Mouse (Mus musculus) cerebellum, adult 11-12 months (tissue): Measurements from ENCODE around the gene Fam19a1.

Source experiments
- DNase-seq: peaks from one replicate; pipeline ENCODE4 v3.0.0; 2022

Gene Fam19a1

DNA sequence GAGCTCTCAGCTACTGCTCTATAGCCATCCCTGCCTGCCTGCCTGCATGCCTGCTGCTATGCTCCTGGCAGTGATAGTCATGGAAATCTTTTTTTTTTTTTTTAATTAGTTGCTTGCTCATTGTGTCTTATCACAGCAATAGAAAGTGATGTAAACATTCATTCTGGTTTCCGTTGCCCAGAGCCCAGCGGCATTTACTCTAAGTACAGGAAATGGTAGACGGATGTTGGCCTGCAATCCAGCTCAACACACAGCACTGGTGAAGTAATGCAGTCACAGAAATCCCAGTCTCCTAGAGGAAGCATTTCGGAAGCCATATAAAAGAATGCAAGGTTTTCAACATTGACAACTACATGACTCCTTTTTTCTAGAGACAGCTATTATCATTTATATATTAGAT, 153.5 kb downstream of the Fam19a1 start:
- DNase-seq: no peak

DNA sequence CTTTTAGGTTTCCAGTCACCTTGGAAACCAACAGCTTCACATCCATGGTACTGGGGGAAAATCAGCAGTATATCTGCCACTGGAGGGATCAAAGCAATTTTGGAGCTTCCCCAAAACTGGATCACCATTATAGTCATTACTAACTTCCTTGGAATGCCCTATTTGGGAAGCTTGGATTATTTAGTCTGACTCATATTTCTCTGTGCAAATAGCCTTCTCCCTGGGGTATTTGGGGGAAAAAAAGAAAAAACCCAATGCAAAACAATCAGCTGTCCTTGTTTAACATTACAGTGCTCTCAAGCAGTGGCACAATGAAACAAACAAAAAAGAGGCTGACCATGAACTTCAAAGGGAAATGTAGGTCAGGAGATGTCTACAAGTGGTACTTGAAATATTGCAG, 155.8 kb downstream of the Fam19a1 start:
- no peak for DNase-seq

DNA sequence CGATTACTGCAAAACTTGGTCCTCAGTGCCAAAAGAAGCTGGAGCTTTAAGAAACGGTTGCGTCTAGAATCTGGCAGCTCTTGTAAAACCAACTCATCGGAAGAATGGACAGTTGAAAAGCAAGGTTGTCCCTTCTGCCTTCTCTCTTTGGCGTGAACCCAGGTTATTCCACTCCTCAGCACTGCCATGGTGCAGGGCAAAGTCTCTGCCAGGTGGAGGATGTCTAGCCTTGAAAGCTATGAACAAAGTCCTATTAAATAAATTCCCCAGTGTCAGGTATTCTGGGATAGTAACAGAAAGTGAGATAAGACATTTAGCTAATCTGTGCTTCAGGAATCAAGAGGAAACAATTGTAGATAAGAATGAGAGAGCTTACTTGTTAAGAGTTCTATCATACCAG, 157.5 kb downstream of the Fam19a1 start:
- no peak for DNase-seq

DNA sequence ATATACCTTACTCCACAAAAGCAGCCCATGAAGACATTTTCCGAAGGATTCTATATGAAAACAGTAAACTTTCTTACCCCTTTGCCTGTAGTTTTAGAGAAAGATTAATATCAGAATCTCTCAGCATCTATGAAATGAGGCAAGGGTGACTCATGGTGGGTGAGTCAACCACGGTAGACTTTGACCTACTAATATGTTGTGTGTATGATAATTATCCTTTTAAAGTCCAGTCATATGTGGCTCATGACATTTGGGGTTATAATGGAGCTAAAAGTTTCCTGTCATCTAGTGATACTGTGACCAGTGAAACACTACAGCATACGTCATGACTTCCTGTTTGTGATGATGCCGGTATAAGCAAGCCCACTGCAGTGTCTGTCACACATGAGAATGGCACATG, 170.8 kb downstream of the Fam19a1 start:
- no peak for DNase-seq

DNA sequence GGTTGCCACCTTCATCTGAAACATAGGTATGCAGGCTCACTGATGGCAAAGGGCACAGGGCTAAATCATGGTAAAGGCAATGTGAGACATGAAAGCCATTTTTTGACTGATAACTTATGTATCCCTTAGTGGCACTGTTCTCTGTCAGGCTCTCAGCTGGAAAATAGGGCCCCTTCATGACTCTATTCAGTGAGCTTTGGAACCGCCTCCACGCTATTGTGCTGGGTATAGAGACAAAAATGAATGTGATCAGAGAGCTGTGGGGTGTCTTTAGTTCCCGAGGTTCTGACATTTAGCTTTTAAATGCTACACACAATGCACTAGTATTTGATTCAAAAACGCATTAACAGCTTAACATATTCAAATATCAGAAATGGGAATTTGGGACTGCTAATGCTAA, 171.6 kb downstream of the Fam19a1 start:
- no peak for DNase-seq

DNA sequence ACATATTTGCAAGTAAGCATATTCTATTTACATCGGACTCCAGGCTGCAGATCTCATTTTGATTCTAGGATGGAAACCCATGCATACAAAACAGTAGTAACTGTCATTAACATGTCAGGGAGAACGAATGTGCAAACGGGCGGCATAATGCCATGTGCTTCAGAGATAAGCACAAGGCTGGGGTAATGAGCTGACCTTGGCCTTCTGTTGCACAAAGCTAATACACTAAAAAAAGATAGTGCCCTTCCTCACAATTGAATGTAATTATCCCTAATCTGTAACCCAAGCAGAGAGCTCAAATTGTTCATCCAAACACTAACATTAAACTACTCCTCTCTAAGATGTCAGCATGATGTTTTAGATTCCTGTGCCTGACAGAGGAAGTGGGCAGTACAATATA, 173.3 kb downstream of the Fam19a1 start:
- DNase-seq: no peak

DNA sequence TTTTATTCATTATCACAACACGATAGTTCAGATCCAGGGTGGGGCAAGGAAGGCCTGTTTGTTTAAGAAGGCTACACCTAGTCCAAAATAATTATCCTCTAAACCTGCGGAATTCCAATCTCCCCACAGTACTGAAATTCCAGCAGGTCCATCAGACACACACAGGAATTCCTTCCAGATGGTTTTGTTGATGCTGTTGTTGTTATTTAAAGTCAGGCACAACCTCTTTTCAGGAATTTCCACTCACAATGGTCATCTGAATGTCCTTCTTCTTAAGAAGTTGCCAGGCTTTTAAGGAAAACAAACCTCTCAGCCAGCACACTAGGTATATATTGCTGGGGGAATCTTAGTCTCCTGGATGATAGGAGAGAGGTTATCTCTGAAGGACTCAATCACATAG, 174.4 kb downstream of the Fam19a1 start:
- DNase-seq: no peak

DNA sequence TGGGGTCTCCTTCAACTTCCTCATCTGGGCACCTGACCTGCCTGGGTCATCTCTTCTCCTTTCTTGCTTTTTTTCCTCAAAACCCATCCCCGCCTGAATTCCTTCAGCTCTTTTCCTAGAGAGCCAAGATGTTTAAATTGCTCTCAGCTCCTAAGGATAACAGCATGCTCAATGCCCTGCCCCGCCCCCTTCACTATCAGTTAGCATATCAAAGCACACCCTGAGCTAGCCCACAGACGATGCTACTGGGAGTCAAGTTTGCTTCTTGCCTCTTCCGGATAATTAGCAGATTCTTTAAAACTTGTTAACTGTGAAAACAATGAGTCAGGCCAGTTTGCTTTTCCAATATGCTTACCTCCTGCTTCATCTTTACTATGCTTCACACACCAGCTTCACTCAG, 176.7 kb downstream of the Fam19a1 start:
- no peak for DNase-seq

DNA sequence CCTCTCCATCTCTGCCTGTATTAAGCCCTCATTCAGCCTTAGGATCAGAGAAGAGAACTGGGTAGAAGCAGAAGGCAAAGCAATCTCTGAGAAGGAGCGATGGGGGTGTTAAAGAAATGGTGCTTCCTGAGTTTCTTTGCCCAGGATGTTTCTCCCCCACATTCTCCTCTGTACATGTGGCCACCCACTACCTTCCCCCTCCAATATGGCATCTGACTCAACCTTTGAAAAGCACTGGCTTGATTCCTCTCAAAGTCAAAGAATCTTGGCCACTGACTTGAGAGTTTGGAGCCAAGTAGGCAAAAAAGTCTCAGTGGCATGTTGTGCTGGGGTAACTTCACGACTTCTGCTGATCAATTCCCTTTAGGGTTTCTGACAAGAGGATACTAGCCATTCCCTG, 234.5 kb downstream of the Fam19a1 start:
- no peak for DNase-seq

DNA sequence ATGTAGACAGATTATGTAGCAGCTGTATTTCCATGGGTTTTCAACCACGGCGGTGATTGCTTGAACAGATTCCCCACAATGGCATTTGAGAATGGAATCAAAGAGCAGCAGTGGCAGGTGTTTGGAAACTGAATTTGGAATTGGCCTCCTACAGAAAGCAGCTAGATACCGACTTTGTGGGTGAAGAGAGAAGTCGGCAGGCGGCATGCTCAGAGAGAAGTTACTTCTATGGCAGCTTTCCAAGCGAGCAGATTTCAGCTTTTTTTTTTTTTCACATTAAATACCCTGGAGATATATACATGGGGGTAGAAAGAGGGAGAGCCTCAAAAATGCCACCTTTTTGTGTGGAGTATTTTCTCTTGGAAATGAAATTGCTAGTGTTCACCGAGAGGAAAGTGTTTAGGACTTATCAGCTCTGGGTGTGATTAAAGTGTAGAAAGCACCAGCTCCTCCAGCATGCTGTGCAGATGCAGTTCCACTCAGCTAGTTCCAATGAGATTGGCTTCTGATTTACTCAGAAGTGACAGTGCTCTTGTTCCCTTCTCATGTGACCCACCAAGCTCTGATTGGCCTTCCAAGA, 236.6 kb downstream of the Fam19a1 start:
- DNase-seq: no peak

DNA sequence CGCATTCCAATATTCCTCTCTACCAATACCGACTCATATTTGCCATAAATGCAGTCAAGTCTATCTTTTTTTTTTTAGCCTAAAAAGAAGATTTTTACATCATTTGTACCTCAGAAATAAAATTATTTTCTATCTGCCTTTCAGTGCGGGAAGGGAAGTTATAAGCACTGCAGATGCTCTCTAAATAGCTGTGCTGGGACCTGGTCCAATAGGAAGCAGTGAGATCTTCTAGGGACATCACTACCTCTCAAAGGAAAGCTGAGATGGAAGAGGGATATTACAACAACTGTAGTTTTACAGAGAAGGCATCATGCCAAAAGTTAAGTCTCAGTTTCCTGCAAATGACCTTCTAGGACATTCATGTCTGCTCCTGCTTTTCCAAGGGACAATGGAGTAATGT, 256.6 kb downstream of the Fam19a1 start:
- DNase-seq: no peak

DNA sequence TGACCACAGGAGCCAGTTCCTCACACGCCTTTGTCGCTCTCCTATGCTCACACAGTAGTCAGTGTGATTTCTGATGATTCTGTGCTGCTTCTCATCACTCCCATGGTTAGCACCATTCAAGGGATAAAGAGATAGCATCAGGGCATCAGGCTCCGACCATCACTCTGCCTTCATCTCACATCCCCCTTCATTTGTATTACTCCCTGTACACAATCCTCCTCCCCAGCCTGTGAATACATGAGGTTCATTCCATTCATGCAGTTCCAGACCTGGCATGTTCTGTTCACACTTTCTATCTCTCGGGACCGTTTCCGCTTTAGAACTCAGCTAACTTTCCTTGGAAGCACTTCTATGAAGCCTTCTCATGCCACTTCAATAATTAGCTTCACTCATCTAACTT, 259.9 kb downstream of the Fam19a1 start:
- no peak for DNase-seq

DNA sequence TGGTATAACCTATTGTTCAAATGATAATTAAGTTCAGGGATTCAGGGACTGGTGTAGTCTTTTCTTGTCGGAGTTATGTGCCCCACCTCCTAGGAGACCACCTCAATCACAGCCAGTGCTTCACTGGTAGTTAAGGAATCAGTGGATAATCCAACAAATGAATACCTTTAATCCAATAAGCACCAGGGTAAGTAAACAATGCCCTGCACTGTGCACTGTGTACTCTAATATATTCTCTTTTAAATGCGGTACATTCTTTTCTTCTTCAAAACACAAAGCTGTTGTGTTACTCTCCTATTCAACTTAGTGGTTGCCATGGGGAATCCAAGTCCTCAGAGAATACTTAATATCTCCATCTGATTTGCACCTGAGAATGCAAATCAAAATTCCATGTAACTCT, 260.3 kb downstream of the Fam19a1 start:
- no peak for DNase-seq

DNA sequence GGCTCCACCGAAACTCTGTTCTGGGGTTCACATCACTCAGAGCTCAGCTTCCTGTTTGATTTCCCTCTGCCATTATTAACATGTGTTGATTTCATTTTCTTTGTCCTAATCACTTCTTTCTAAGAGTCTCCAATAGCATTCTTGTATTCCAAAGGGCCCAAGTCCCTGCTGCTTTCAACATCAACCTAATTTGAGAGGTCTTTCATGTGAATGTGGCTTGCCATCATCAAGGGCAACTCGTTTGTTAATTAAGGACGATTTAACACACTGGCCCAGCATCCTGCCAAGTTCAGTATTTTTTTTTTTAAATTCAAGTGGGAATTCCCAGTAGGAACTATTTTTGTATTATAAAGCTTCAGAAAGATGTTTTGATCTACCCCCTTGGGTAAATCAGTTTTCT, 263.8 kb downstream of the Fam19a1 start:
- DNase-seq: no peak

DNA sequence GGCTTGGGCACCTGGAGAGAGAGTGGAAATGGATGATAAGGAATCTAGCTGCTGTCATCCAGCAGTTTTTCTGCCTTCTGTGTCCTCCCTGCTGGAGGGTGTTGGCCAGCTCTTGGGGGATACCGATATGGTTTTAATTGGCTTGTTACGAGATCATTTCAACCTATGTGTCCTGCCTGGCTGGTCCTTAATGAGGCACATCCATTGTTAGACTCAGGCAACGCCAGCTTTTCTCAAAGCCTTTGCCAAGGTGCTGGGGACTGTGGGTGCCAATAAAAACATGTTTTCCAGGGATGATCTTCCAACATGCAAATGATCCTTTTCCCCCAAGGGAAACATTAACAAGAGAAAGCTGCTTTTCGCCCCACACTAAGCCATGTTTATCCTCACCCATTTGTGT, 266.3 kb downstream of the Fam19a1 start:
- no peak for DNase-seq

DNA sequence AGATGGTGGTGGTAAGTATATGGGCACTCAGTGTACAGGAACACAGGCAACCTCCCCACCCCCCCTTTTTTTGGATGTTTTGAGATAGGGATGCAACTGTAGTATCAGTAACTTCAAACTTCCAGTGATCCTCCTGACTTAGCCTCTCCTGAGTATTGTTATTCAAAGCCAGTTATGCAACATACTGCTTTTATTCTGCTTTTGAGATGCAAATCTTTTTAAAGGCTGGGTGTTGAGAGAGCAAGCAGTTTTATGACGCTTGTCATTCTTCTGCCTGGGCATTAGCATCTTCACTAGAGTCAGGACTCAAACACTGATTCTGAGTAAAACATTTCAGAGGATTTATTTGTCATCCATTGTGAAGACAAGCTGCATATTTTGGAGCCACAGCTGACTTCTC, 271.5 kb downstream of the Fam19a1 start:
- no peak for DNase-seq

DNA sequence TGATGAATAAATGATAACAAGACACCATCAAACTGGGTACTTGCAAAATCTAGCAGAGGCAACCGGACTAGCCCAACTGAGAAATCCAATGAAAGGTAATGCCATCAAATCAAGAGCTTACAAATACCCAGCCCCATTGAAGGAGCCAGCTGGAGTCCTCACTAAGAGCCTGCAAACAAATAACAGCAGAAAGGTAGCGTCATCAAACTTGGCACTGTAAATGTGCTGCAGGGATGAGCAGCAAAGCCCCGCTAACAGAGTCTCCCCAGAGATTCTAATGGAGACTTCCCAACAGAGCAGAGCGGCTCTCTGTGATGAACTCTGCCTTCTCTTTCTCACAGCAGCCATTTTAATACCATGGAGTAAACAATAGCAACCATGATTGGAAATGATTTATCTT, 305.9 kb downstream of the Fam19a1 start:
- no peak for DNase-seq

DNA sequence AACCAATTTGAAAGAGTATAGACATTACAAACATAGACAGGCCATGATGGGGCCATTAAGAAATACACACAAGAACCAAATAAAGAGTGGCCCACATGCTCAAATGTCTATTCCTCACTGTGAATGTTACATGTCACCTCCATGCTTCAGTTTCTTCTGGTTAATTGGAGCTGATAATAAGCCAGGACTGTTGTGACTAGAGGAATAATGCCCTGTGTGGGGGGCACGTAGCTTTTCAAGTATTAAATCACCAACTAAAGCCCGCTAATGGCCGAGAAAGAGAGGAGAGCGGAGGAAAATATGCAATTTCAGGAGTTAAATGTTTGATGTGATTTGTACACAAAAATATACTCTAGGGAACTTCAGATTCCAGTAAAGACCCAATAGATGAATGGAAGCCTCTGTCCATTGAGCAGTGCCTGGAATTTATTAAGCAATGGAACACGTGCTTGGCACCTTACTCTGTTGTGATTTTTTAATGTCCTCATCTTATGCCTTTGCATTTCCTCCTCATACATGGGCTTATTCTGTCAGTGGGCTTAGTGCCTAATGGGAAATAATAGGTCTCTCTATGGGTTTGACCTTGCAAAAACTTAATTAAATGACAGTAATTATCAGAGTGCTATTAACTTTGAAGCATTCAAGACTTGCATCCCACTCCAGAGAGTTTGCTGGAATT, 306.9 kb downstream of the Fam19a1 start:
- no peak for DNase-seq

DNA sequence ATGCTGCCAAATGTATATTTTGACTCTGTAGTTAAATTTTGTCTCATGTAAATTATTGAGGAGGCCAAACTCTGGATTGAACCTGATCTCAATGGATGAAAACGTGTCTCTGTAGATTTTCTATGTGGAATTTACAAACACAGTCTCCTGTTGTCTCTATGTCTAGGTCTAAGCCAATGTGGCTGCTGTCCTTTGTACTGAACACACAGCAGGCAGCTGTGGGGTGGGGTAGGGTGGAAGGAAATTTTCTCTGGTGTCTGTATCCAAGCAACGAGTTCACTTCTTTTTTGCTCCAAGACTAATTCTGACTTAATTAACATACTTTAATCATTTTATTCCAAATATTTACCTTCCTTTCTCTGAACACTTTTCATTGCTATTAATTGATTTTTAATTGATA, 307.6 kb downstream of the Fam19a1 start:
- DNase-seq: no peak

DNA sequence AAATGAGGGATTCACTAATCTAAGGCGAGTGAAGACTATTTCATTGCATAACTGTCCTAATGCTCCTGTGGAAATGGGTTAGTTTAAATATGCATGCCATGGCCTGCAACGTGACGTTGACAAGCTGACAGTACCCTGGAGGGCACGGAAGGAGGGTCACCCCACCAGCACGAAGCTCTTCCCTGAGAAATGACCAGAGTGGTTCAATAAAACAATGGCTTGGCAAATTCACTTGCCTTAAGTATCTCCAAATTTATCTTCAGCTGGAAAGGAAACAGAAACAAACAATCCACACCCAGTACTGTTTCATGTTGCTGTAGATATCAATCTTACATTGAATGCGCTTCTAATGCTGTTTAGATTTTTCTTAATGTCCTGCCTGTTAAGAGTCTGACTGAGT, 316.4 kb downstream of the Fam19a1 start:
- no peak for DNase-seq

DNA sequence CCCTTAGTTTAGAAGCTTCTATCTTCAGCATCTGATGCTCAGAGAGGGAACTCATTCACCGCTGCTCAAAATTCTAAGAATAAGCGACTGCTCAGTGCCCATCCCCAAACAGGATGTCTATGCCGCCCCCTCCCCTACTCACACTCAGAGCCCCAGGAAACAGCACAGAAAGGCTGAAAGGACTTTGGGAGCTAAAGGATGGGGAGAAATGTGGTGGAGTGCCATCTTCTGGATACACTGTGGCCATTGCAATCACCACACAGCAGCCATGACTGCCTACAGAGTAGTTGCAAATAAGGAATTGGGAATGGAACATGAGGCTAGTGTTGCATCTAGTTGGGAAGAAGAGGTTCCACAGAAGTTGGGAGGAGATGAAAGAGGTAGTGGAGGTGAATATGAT, 319.4 kb downstream of the Fam19a1 start:
- no peak for DNase-seq

DNA sequence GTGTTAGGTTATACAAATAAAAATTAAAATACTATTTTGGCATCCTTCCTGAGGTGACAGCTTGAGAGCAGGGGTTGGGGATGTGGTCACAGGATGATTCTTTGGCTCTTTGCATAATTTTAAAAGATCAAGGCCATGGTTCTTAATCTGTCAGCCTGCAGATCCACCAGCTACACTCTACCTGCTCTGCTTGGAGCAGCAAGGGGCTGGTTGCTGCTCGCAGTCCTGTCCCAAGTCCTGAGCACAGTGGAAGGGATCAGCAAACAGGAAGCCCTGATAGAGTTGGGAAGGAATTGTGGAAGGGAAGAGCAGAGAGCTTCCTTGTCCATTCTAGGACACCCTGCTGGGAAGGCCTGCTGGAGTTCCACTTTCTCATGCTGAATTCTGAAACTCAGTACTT, 320.9 kb downstream of the Fam19a1 start:
- no peak for DNase-seq

DNA sequence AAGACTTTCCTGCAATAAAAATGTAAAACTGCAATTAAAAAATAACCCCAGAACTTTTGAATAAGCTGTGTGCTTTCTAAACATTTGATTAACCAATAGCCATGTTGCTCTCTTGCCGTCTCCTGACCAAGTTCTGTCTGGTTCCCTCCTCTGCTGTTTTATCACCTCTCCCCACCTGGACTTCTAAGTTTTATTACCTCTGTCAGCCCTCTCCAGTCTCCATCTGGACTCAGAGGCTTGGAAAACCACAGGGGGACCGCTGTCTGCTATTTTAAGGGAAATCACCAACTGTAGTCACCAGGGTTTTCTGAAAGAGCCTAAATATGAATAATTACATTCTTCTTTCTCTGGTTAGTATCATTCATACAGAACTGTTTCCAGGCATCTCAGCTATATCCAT, 322.6 kb downstream of the Fam19a1 start:
- no peak for DNase-seq

DNA sequence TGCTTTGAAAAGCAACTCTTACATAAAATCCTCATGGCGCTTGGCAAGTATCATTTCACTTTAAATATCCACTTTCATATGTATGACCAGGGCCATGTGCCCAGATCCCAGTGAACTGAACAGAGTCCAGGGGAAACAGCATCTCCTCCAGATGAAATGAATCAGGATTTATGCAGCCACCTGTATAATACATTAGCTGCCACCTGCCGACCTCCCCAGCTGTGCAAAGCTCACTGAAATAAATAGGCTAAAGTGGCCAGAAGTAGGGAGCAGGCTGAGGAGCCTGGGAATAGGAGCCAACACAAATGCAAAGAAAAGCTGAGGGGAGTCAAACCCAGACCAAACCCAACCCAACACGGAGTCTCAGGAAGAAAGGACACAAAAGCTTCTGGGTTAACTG, 324.9 kb downstream of the Fam19a1 start:
- no peak for DNase-seq

DNA sequence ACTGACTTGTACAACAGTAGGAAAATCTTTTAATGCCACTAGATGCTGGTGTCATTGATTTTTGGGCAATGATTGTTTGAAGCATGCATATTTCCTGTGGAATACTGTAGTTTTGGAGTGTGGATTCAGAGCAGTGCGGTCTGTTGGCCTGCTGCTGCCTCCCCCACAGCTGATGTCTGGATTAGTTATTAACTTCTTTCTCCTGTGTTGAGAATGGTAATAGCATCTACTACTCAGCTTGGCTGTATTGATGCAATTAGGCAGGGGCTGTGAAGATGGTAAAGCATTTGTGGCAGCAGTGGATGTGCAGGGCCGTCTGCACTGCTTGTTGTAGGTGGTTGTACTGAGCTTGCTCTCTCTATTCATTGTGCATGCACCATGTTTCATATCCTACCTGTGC, 326.5 kb downstream of the Fam19a1 start:
- no peak for DNase-seq
